Comparison of ENCODE assay signal across 8 mouse cellular contexts in the genomic region with DNA sequence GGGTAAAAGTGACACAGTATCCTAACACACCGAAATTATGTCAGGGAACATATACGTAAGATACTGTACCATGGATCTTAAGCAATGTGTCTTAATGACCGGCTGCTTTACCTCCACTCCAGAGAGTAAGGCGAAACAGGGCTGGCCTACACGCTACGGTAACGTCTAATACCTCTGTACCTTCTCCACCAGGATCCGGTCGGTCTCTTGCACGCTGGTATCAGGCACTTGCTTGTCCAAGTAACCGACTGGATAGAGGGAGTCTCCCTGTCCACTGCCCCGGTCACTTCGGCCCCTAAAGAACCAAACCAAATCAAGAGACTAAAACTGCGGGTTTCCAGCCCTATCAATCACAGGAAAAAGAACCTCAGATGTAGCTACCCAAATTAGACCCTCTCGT. TPM values are rescaled to one million over a fixed set of nuclear protein-coding genes. Genes with fewer than 3 reads are reported as not detected.
DNase-seq lines count a peak whose midpoint lies in the region; ATAC-seq and TF ChIP-seq lines count a peak whose summit lies in the region.

No protein-coding gene starts in this region.

- H3K4me2 ChIP-seq in heart, embryonic 12.5 days = peak overlapping the region; percentile 88
- H3K4me2 ChIP-seq in embryonic facial prominence, embryonic 15.5 days (replicated peaks) = peak overlapping the region; percentile 86
- H3K4me2 ChIP-seq in intestine, embryonic 14.5 days (ENCODE audit: low read length) = peak overlapping the region; percentile 94
- peak overlapping the region; percentile 83 for H3K4me2 ChIP-seq in midbrain, embryonic 14.5 days (ENCODE audit: low read length)

- no peak for TF ChIP-seq EP300 in ES-Bruce4 (IDR thresholded peaks at IDR 0.05; ENCODE audit: insufficient read depth, low read depth, low read length)

- peaks cover 26% of the 10 kb centered on the region for H3K36me3 ChIP-seq in heart, embryonic 12.5 days
- H3K36me3 ChIP-seq in ES-Bruce4 (ENCODE audit: control insufficient read depth, insufficient read depth, low read length, poor library complexity, severe bottlenecking) = peaks cover 14% of the 10 kb centered on the region
- H3K36me3 ChIP-seq in embryonic facial prominence, embryonic 15.5 days = peaks cover 20% of the 10 kb centered on the region
- peaks cover 22% of the 10 kb centered on the region for H3K36me3 ChIP-seq in intestine, embryonic 14.5 days (ENCODE audit: control insufficient read depth, insufficient read depth, low read length)
- H3K36me3 ChIP-seq in midbrain, embryonic 14.5 days (ENCODE audit: control insufficient read depth, insufficient read depth, low read length) = peaks cover 22% of the 10 kb centered on the region

- 18% methylated on average over 15 of the region's 15 CpGs for WGBS in heart, embryonic 12.5 days
- 13% methylated on average over 15 of the region's 15 CpGs for WGBS in embryonic facial prominence, embryonic 15.5 days
- WGBS in intestine, embryonic 14.5 days = 20% methylated on average over 15 of the region's 15 CpGs
- 25% methylated on average over 15 of the region's 15 CpGs for WGBS in midbrain, embryonic 14.5 days

- no peak for TF ChIP-seq CTCF in ES-Bruce4 (IDR thresholded peaks at IDR 0.05; ENCODE audit: low read depth, low read length)

- peaks cover 9% of the 10 kb centered on the region; the same call in 1 of the 2 replicates for H3K4me1 ChIP-seq in heart, embryonic 12.5 days (replicated peaks)
- H3K4me1 ChIP-seq in ES-Bruce4 (ENCODE audit: control insufficient read depth, insufficient read depth, low read length) = no peaks in the 10 kb centered on the region
- peaks cover 13% of the 10 kb centered on the region for H3K4me1 ChIP-seq in embryonic facial prominence, embryonic 15.5 days
- H3K4me1 ChIP-seq in intestine, embryonic 14.5 days (replicated peaks; ENCODE audit: control insufficient read depth, insufficient read depth, low read length) = peaks cover 9% of the 10 kb centered on the region
- H3K4me1 ChIP-seq in midbrain, embryonic 14.5 days (ENCODE audit: control insufficient read depth, insufficient read depth, low read length) = peaks cover 12% of the 10 kb centered on the region

- ATAC-seq in heart, embryonic 12.5 days (ENCODE audit: insufficient number of reproducible peaks, low FRiP score) = peak; percentile 25; the same call in 1 of the 2 replicates
- no peak for ATAC-seq in embryonic facial prominence, embryonic 15.5 days (ENCODE audit: insufficient number of reproducible peaks, low FRiP score, low TSS enrichment, low read depth)
- peak; percentile 20; the same call in 1 of the 2 replicates for ATAC-seq in intestine, embryonic 14.5 days (replicated peaks; ENCODE audit: low FRiP score, low TSS enrichment, low read depth)
- ATAC-seq in midbrain, embryonic 14.5 days (ENCODE audit: low FRiP score, low TSS enrichment) = 0 out of 2 replicates have a peak, but pooled peaks have one; percentile 7

- intact Hi-C loops in heart, postnatal 14 days (cut with DNase I) = loop anchor here (5.0 kb wide), 1 partner anchor 105 kb away; the partner anchor contains the start of gene Nop10

- no peaks in the 10 kb centered on the region for H3K27me3 ChIP-seq in heart, embryonic 12.5 days (replicated peaks)
- no peaks in the 10 kb centered on the region for H3K27me3 ChIP-seq in ES-Bruce4 (ENCODE audit: control insufficient read depth, insufficient read depth, low read length, poor library complexity, severe bottlenecking)
- no peaks in the 10 kb centered on the region for H3K27me3 ChIP-seq in embryonic facial prominence, embryonic 15.5 days
- no peaks in the 10 kb centered on the region for H3K27me3 ChIP-seq in intestine, embryonic 14.5 days (replicated peaks; ENCODE audit: control insufficient read depth, insufficient read depth, low read length)
- H3K27me3 ChIP-seq in midbrain, embryonic 14.5 days (ENCODE audit: control insufficient read depth, insufficient read depth, low read length) = no peaks in the 10 kb centered on the region

- no peaks in the 10 kb centered on the region for H3K9me3 ChIP-seq in heart, embryonic 12.5 days (replicated peaks)
- H3K9me3 ChIP-seq in ES-Bruce4 (replicated peaks; ENCODE audit: control insufficient read depth, insufficient read depth, low read length, poor library complexity, severe bottlenecking) = no peaks in the 10 kb centered on the region
- H3K9me3 ChIP-seq in embryonic facial prominence, embryonic 15.5 days (replicated peaks) = no peaks in the 10 kb centered on the region
- no peaks in the 10 kb centered on the region for H3K9me3 ChIP-seq in intestine, embryonic 14.5 days (ENCODE audit: control insufficient read depth, low read length)
- H3K9me3 ChIP-seq in midbrain, embryonic 14.5 days (ENCODE audit: control insufficient read depth, low read length) = no peaks in the 10 kb centered on the region

- no peak for DNase-seq in heart, postnatal 14 days
- peak; percentile 69 for DNase-seq in intestine, embryonic 14.5 days (ENCODE audit: low spot score)
- no peak for DNase-seq in midbrain, embryonic 14.5 days
- no peak for DNase-seq in ovary, postnatal 14 days (ENCODE audit: low spot score)
- no peak for DNase-seq in adrenal gland, adult 8-10 months

- H3K9ac ChIP-seq in heart, embryonic 12.5 days = peak overlapping the region; percentile 75
- peak overlapping the region; percentile 95 for H3K9ac ChIP-seq in ES-Bruce4 (ENCODE audit: low read depth, poor library complexity, severe bottlenecking)
- peak overlapping the region; percentile 83 for H3K9ac ChIP-seq in embryonic facial prominence, embryonic 15.5 days
- H3K9ac ChIP-seq in intestine, embryonic 14.5 days (ENCODE audit: low read length) = peak overlapping the region; percentile 71
- H3K9ac ChIP-seq in midbrain, embryonic 14.5 days (replicated peaks; ENCODE audit: low read length) = peak overlapping the region; percentile 64

- peak overlapping the region; percentile 74 for H3K4me3 ChIP-seq in heart, embryonic 12.5 days
- H3K4me3 ChIP-seq in ES-Bruce4 (ENCODE audit: low read depth, low read length) = peak overlapping the region; percentile 95
- H3K4me3 ChIP-seq in embryonic facial prominence, embryonic 15.5 days (replicated peaks) = peak overlapping the region; percentile 96
- peak overlapping the region; percentile 94 for H3K4me3 ChIP-seq in intestine, embryonic 14.5 days (ENCODE audit: low read depth, low read length)
- peak overlapping the region; percentile 61 for H3K4me3 ChIP-seq in midbrain, embryonic 14.5 days (replicated peaks; ENCODE audit: low read depth, low read length)

- no peak overlapping the region for H3K27ac ChIP-seq in heart, embryonic 12.5 days (ENCODE audit: poor library complexity, severe bottlenecking)
- H3K27ac ChIP-seq in ES-Bruce4 (ENCODE audit: insufficient read depth, low read length) = no peak overlapping the region
- H3K27ac ChIP-seq in embryonic facial prominence, embryonic 15.5 days (replicated peaks) = peak overlapping the region; percentile 91; the same call in 1 of the 2 replicates
- H3K27ac ChIP-seq in intestine, embryonic 14.5 days (ENCODE audit: low read depth) = peak overlapping the region; percentile 69; the same call in 1 of the 2 replicates
- H3K27ac ChIP-seq in midbrain, embryonic 14.5 days (replicated peaks; ENCODE audit: low read depth, low read length) = no peak overlapping the region

- no peak for TF ChIP-seq POLR2A in ES-Bruce4 (IDR thresholded peaks at IDR 0.05; ENCODE audit: insufficient read depth, low read length)

RNA-seq across cellular contexts. Expression of gene Emc4, which starts 0.6 kb away (rescaled TPM):
- 86.2 and 91.4 TPM in 2 replicates for polyA plus RNA-seq in heart, embryonic 12.5 days (2016; fragmentation: Nextera tagmentation; extraction: Ambion mirVana)
- total RNA-seq in heart, postnatal 14 days (2021) = 10 to 100 TPM; 61.2 to 67.8 TPM
- 53.4 and 66.7 TPM in 2 replicates for polyA plus RNA-seq in ES-Bruce4 (2011; ENCODE audit: insufficient read depth, insufficient read length, low read depth, missing spikeins)
- polyA plus RNA-seq in embryonic facial prominence, embryonic 15.5 days (2015; fragmentation: Nextera tagmentation; extraction: Ambion mirVana) = 124 and 127 TPM in 2 replicates
- 96.7 and 105 TPM in 2 replicates for polyA plus RNA-seq in intestine, embryonic 14.5 days (2014; fragmentation: Nextera tagmentation; extraction: Ambion mirVana)
- polyA plus RNA-seq in midbrain, embryonic 14.5 days (2014; fragmentation: Nextera tagmentation; extraction: Ambion mirVana) = 147 and 187 TPM in 2 replicates
- total RNA-seq in adrenal gland, adult 8-10 months (2022) = 100 to 1,000 TPM in 2 of 4 experiments, 10 to 100 TPM in 2; 86.5 to 106 (median 95.5) TPM

RNA-seq across cellular contexts. Expression of gene Katnbl1, which starts 11.8 kb away (rescaled TPM):
- polyA plus RNA-seq in heart, embryonic 12.5 days (2016; fragmentation: Nextera tagmentation; extraction: Ambion mirVana) = 28.1 and 29.3 TPM in 2 replicates
- 1 to 10 TPM; 7.3 to 7.6 TPM for total RNA-seq in heart, postnatal 14 days (2021)
- polyA plus RNA-seq in ES-Bruce4 (2011; ENCODE audit: insufficient read depth, insufficient read length, low read depth, missing spikeins) = 47.1 and 51.5 TPM in 2 replicates
- 49.0 and 50.4 TPM in 2 replicates for polyA plus RNA-seq in embryonic facial prominence, embryonic 15.5 days (2015; fragmentation: Nextera tagmentation; extraction: Ambion mirVana)
- polyA plus RNA-seq in intestine, embryonic 14.5 days (2014; fragmentation: Nextera tagmentation; extraction: Ambion mirVana) = 41.3 and 44.9 TPM in 2 replicates
- 33.3 and 39.0 TPM in 2 replicates for polyA plus RNA-seq in midbrain, embryonic 14.5 days (2014; fragmentation: Nextera tagmentation; extraction: Ambion mirVana)
- 10 to 100 TPM; 10.8 to 13.9 (median 12.1) TPM for total RNA-seq in adrenal gland, adult 8-10 months (2022)

Comparison
In these comparisons a context has a peak if more than half of its experiments do, and no peak if none do; other contexts are left out.
1. H3K27ac ChIP-seq: peak in embryonic facial prominence, embryonic 15.5 days (single experiment) and intestine, embryonic 14.5 days (single experiment); none in heart, embryonic 12.5 days (single experiment), ES-Bruce4 (single experiment) and midbrain, embryonic 14.5 days (single experiment).
2. Peak in every context shown above with its lines, with median percentiles within 50 percentile points of each other: H3K4me2 ChIP-seq, H3K4me3 ChIP-seq and H3K9ac ChIP-seq.